Mouse (Mus musculus) spleen, postnatal 14 days (tissue): ENCODE measurements around the gene Skint3.
"Not testable (repeated sequence)": the region's sequence is repeated elsewhere in the genome, so short reads cannot be mapped to it uniquely, and the experiment has no call there.

ENCODE experiments used
- DNase-seq, 2 experiments: peaks; one replicate each; pipeline ENCODE4 v3.0.0; 2021 to 2022; ENCODE audit warnings: low spot score in 2 of 2

Gene Skint3

DNA sequence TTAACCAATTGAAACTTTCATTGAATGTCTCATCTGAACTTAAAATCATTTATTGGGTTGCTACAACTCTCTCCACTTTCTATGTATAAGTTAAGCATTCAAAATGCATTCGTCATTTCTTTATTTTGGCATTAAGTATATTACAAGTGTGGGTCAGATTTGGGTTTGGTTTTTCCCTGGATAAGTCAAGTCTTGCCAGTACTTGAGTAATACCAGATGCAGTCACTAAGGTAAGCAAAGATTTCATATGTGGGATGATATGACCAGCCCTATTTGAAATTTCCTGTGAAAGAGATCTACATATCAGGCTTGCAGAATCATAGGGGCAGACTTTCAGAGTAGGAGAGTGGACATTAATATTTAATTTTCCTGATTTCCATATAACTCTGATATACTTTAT is at the start of gene Skint3:
Gene Skint3, plus strand, starts transcription at position 301 of the 400 bp plus-strand sequence.
- DNase-seq, result no peak

DNA sequence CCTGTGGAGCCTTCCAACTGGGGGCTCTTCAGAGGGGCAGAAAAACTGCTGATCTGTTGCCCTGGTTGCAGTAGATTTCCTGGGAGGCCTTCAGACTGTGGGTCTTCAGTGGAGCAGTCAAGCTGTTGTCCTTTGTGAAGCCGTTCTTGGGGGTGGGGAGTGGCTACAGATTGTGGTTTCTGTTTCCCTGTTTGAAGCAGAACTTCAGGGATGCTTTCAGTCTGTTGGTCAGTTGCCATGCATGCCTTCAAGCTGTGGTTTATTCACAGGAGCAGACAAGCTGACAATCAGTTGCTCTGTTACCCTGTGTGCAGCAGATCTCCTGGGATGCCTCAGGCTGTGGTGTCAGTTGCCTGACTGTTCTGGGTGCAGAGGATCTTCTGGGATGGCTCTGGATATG is 11.4 kb downstream of the Skint3 start:
- DNase-seq, result no peak

DNA sequence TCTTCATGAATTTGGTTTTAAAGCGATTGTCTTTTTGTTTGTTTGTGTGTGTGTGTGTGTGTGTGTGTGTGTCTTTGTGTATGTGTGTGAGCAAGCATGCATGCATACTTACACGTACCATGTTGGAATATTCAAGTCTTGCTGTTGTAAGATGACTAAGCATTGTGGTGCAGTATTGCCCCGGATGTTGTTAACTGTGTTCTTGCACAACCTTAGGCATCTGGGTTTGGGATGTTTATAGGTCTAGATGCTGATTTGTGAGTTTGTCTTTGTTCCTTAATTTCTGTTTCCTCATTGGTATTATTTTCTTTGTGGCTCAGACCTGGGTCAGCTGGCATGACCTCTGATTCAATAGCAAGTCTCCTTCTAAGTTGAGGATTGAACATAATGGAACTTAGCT is 11.9 kb downstream of the Skint3 start:
- DNase-seq, result no peak

DNA sequence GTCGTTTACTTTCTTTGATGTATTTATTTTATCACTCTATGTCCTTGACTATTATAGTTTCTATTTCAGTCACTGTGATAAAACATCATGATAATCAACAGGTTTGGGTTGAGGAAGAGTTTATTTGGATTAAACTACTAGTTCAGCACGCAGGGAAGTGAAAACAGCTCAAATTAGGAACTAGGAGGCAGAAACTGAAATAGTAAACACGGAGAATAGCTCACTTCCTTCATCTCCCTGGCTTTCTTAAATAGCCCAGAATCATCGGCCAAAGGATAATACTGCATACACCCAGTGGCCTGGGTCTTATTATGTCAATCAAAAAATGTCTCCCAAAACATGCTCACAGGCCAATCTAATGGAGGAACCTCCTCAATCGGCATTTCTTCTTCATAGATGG is 24.0 kb downstream of the Skint3 start:
- DNase-seq, result no peak

DNA sequence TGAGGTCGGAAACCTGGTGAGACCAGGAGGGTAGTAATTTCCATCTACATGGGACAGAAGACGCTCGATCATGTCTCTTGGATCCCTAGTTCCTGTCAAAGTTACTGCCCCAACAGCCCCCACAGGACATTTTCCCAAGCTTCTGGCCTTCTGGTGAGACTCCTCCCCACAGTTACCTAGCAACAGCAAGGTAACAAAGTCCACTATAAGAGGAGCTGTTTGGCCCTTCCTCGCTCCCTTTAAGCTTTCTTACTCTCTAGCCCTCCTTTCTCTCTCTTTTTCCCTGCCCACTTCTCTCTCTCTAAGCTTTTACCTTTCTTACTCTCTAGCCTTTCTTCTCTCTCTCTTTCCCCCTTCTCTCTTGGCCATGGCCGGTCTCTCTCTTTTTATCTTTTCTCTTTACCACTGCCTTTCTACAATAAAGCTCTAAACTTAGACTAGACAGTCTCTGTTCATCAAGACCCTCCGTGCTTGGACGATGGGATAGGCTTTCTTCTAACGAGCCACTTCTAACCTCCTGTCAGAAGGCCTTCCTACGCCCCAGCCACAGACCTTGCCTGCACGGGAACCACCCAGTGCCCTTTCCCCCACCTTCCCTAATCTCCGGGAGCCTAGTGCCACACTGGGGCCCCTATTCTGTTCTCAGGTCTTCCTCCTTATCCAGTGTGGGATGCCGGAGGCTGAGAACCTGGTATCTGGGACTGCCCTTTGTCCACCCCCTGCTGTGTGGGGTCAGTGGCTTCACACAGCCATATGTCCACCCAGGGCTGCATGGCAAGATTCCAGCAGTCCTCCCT is 55.3 kb downstream of the Skint3 start:
- no peak for DNase-seq

DNA sequence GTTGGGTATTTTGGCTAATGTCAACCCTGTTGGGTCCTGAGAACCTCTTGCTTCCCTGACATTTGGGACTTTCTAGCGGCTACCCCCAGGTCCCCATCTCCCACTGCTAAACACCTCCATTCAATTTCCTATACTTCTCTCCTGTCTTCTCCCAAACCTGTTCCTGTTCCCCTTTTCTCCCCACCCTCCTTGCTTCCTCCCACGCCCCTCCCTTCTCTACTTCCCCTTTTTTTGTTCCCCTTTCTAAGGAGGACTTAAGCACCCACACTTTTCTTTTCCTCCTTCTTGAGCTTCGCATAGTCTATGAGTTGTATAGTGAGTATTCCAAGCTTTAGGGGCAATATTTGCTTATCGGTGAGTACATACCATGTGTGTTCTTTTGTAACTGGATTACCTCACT is 56.4 kb downstream of the Skint3 start:
- DNase-seq, result no peak

DNA sequence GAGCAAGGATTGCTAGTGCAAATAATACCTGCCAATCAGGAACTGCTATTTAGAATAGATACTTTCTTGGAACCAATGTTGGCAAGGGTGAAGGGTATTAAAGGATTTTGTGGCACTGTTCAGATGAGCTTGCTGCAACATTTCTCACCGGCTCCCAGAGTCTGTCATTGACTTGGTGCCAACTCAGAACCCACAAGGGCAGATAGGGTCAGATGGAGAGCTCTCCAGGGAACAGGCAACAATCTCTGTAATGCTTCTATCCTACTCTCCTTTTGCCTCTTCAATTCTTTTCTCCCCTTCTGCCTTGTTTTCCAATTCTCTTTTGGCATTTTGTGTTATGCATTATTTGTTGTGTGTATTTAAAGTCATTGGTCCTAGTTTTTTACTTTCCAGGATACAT is 70.3 kb downstream of the Skint3 start:
- DNase-seq, result no peak

DNA sequence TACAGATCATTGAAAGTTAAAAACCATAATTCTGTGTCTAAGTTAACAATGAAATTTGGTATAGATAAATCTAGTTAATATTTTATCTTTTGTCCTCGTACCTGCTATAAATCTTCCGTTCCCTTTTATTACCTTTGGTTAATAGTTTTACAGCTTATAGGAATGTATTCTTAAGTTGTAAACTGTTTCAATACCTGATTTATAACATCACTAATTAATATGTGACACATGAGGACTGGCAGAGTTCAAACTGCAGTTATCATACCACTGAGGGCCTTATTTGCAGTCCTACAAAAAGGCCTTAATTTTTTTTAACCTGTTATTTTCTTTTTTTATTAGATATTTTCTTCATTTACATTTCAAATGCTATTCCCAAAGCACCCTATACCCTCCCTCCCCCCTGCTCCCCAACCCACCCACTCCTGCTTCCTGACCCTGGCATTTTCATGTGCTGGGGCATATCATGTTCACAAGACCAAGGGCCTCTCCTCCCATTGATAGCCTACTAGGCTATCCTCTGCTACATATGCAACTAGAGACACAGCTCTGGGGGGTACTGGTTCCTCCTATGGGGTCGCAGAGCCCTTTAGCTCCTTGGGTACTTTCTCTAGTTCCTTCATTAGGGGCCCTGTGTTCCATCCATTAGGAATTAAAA is 70.9 kb downstream of the Skint3 start:
- no peak for DNase-seq

DNA sequence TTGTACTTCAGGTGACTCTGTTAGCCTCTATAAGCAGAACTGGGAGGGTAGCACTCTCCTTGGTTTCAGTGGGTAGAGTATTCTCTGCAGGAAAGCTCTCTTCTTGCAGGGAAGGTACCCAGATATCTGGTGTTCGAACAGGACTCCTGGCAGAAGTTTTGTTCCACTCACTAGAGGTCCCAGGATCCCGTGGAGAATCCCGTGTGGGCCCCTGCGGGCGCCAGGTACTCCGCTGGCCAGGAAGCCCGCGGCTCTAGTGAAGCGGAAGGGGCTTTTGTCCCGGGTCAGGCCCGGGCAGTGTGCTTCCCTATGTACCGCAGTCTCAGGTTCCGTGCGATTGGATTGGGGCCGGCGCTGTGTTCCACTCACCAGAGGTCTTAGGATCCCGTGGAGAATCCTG is 117.1 kb downstream of the Skint3 start:
- DNase-seq, result not testable (repeated sequence)
